Mouse (Mus musculus) MEL (cell line): Measurements from ENCODE around the gene Il1r2.

ENCODE experiments used
- CHD2 ChIP-seq: IDR thresholded peaks from 2 replicates; pipeline ENCODE4 v1.6.1; 2011; ENCODE audit warnings: low read length, improper control_type of control experiment
- CTCF ChIP-seq, 3 experiments: IDR thresholded peaks in 2 of 3; conservative IDR thresholded peaks in 1 of 3; 2 replicates each; pipeline ENCODE4 v1.5.1; 2011 to 2012; ENCODE audit warnings: low read length in 3 of 3, low read depth in 2 of 3, mild to moderate bottlenecking in 2 of 3, improper control_type of control experiment in 1 of 3, inconsistent platforms in 1 of 3, mixed read lengths in 1 of 3, moderate library complexity in 1 of 3; ENCODE audit not compliant: control insufficient read depth in 1 of 3, insufficient read depth in 1 of 3, poor library complexity in 1 of 3, severe bottlenecking in 1 of 3
- EP300 ChIP-seq, 2 experiments: IDR thresholded peaks; 2 replicates each; pipeline ENCODE4 v1.6.1; 2011; ENCODE audit warnings: improper control_type of control experiment in 2 of 2, low read length in 2 of 2, low read depth in 1 of 2, mild to moderate bottlenecking in 1 of 2
- GABPA ChIP-seq: IDR thresholded peaks from 2 replicates; pipeline ENCODE4 v1.6.1; 2012; ENCODE audit warnings: low read depth, mild to moderate bottlenecking, inconsistent platforms, low read length, improper control_type of control experiment, moderate library complexity
- GATA1 ChIP-seq: IDR thresholded peaks from 2 replicates; pipeline ENCODE4 v1.6.1; 2011; ENCODE audit warnings: low read depth, low read length, improper control_type of control experiment
- NELFE ChIP-seq: IDR thresholded peaks from 2 replicates; pipeline ENCODE4 v1.6.1; 2011; ENCODE audit warnings: low read depth, low read length, improper control_type of control experiment
- POLR2A ChIP-seq, 2 experiments: IDR thresholded peaks; 2 replicates each; pipeline ENCODE4 v1.6.1; 2011 to 2012; ENCODE audit warnings: low read length in 2 of 2, mild to moderate bottlenecking in 2 of 2, control low read depth in 1 of 2, improper control_type of control experiment in 1 of 2, low read depth in 1 of 2, moderate library complexity in 1 of 2; ENCODE audit not compliant: control insufficient read depth in 1 of 2, insufficient read depth in 1 of 2, poor library complexity in 1 of 2
- UBTF ChIP-seq: IDR thresholded peaks from 2 replicates; pipeline ENCODE4 v1.6.1; 2012; ENCODE audit warnings: low read depth, mild to moderate bottlenecking, inconsistent platforms, low read length, improper control_type of control experiment, moderate library complexity, borderline replicate concordance; ENCODE audit not compliant: insufficient read depth

- TF ChIP-seq CTCF (IDR thresholded peaks at IDR 0.05 in 2 of 3, conservative IDR thresholded peaks at IDR 0.05 in 1 of 3; ENCODE audit: control insufficient read depth in 1 of 3, insufficient read depth in 1 of 3, low read depth in 2 of 3, low read length in 3 of 3, poor library complexity in 1 of 3, severe bottlenecking in 1 of 3) (no peak), POLR2A (IDR thresholded peaks at IDR 0.05; ENCODE audit: control insufficient read depth in 1 of 2, insufficient read depth in 1 of 2, low read depth in 1 of 2, low read length in 2 of 2, poor library complexity in 1 of 2) (no peak), UBTF (no peak), GABPA (no peak), EP300 (IDR thresholded peaks at IDR 0.05; ENCODE audit: low read depth in 1 of 2, low read length in 2 of 2) (no peak), NELFE (no peak), GATA1 (no peak), CHD2 (no peak)
Observed at GRCm38 (mm10) chr1:40061359-40061758, 12.5 kb upstream of the Il1r2 start.
